Mouse (Mus musculus) heart, embryonic 16.5 days (tissue): ENCODE measurements around the gene Olfr279. TPM values are rescaled to one million over a fixed set of nuclear protein-coding genes. Genes with fewer than 3 reads are reported as not detected.

Experiments
- ATAC-seq: fragments of 200-750 bp; cut with Nextera tagmentation; replicated peaks from 2 replicates; pipeline ENCODE4 v1.8.0; 2017; ENCODE audit warnings: moderate number of reproducible peaks; ENCODE audit not compliant: insufficient read depth, low FRiP score; ENCODE audit errors: extremely low read depth
- H3K27ac ChIP-seq: fragments of 300-500 bp; sonication (generic); 2 replicates; pipeline ENCODE4 v1.5.1; 2014; ENCODE audit warnings: mild to moderate bottlenecking, low read length, control low read depth, moderate library complexity
- H3K27me3 ChIP-seq: fragments of 300-500 bp; sonication (generic); 2 replicates; pipeline ENCODE4 v1.6.1; 2014; ENCODE audit warnings: low read length, mixed read lengths; ENCODE audit not compliant: control insufficient read depth, insufficient read depth
- H3K36me3 ChIP-seq: fragments of 300-500 bp; sonication (generic); 2 replicates; pipeline ENCODE4 v1.6.1; 2014; ENCODE audit not compliant: control insufficient read depth, insufficient read depth
- H3K4me1 ChIP-seq: fragments of 300-500 bp; sonication (generic); 2 replicates; pipeline ENCODE4 v1.6.1; 2014; ENCODE audit warnings: low read length, mixed read lengths; ENCODE audit not compliant: control insufficient read depth, insufficient read depth
- H3K4me2 ChIP-seq: fragments of 300-500 bp; sonication (generic); 2 replicates; pipeline ENCODE4 v1.6.1; 2014; ENCODE audit warnings: low read depth, mild to moderate bottlenecking, control low read depth, low read length
- H3K4me3 ChIP-seq: fragments of 300-500 bp; sonication (generic); 2 replicates; pipeline ENCODE4 v1.5.1; 2014; ENCODE audit warnings: mild to moderate bottlenecking, control low read depth, low read length
- H3K9ac ChIP-seq: fragments of 300-500 bp; sonication (generic); 2 replicates; pipeline ENCODE4 v1.6.1; 2014; ENCODE audit warnings: low read length, control low read depth
- H3K9me3 ChIP-seq: fragments of 300-500 bp; sonication (generic); replicated peaks from 2 replicates; pipeline ENCODE4 v1.6.1; 2016; ENCODE audit warnings: low read length; ENCODE audit not compliant: control insufficient read depth
- WGBS: fragments of 180-500 bp; shearing (Covaris S2); extraction: QIAGEN DNeasy Blood & Tissue Kit; methylation state at CpG from one replicate; pipeline ENCODE4 v1.1.7; 2014; 5-methylcytosine and 5-hydroxymethylcytosine counted together
- polyA plus RNA-seq: library from polyadenylated mRNA; unstranded; fragments of >200 nt; fragmentation: Nextera tagmentation; extraction: Ambion mirVana; gene quantifications from 2 replicates; pipeline ENCODE4 v1.2.1, GENCODE M21; 2015

Gene Olfr279
- polyA plus RNA-seq, 1 experiment from 2014 or later: not detected

DNA sequence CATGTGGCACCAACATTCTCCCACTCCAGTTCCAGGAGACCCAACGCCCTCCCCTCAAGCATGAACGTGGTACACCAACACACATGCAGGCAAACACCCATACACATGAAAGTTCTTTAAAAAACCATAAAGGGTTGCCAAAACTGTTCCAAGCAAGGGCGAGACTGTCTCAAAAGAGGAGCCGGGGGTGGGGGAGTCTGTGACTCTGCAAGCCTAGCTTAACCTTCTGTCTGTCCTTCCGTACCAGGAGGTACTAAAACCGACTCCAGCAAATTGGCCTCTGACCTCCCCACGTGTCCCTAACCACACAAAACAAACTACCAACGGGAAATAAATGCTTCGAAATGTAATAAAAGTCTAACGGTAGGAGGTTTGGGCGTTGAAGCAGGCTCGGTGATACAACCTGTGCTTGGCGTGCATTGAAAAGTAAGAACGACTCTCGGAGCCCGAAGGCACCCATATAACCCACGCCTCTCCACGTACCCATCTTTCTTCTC lies 40.9 kb downstream of the Olfr279 start:
- H3K4me1 ChIP-seq: peaks cover 7% of the 10 kb centered on the region
- H3K4me2 ChIP-seq: peak overlapping the region; percentile 74
- no peak for ATAC-seq
- WGBS: 0% methylated on average over 18 of the region's 18 CpGs
- H3K27ac ChIP-seq: peak overlapping the region; percentile 11
- no peaks in the 10 kb centered on the region for H3K27me3 ChIP-seq
- peaks cover 32% of the 10 kb centered on the region for H3K36me3 ChIP-seq
- H3K9ac ChIP-seq: peak overlapping the region; percentile 97
- H3K9me3 ChIP-seq: no peaks in the 10 kb centered on the region
- peak overlapping the region; percentile 94 for H3K4me3 ChIP-seq

DNA sequence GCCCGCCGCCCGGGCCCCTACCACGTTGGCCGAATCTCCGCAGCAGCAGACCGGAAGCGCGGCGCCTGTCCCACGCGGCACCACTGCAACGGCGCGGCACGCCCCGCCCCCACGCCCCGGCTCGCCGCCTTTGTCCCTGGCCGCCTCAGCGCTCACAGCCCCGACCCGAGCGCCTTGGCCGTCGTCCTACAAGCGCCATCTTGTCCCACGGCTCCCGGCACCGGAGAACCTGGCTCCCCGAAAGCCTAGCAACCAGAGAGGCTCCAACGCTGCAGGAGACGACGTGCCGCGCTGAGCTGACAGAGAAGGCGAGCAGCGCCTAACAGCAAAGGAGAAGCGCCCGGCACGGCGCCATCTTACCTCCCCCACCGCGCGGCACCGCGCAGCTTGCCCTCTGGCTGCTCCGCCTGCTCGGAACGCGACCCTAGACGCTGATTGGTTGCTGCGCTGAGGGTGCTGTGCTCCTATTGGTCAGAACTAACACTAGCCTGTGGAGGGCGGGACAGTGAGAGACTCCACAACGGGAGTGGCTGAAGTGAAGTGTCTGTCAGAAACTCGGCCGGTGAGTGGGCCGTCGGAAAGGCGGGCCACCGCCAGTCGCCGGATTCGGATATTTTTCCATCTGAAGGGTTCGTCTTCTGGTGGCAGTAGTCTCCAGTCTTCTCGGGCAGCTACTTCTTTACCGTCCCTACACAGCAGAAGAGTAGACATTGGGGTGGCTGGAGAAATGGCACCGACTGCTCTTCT lies 41.9 kb downstream of the Olfr279 start, which contains the start of gene Kansl2:
TSS of gene Kansl2 (minus strand) at position 384 of the 747 bp plus-strand sequence.
- peak; percentile 100 for ATAC-seq
- peaks cover 7% of the 10 kb centered on the region for H3K4me1 ChIP-seq

DNA sequence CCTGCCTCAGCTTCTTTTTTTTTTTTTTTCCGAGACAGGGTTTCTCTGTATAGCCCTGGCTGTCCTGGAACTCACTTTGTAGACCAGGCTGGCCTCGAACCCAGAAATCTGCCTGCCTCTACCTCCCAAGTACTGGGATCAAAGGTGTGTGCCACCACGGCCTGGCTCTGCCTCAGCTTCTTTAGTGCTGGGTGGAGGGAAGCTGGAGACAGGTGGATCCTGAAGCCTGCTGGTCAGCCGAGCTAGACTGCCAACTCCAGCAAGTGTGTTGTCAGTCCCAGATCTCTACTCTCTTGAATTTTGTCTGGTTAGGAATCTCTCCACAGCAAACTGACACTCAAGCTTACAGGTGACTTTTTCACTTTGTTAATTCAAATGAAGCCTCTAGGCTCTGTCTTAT lies 43.7 kb downstream of the Olfr279 start:
- H3K27ac ChIP-seq: no peak overlapping the region
- peaks cover 11% of the 10 kb centered on the region for H3K36me3 ChIP-seq
- no peaks in the 10 kb centered on the region for H3K27me3 ChIP-seq
- peaks cover 7% of the 10 kb centered on the region for H3K4me1 ChIP-seq
- no peaks in the 10 kb centered on the region for H3K9me3 ChIP-seq
- H3K4me3 ChIP-seq: no peak overlapping the region
- WGBS: 78% methylated on average over 4 of the region's 4 CpGs
- no peak for ATAC-seq
- H3K4me2 ChIP-seq: no peak overlapping the region
- no peak overlapping the region for H3K9ac ChIP-seq

More for the DNA sequence above, 41.9 kb downstream of the Olfr279 start, which contains the start of gene Kansl2:
- Histone ChIP-seq H3K27me3 (no peaks in the 10 kb centered on the region), H3K4me2 (peak within 1 kb of the TSS; percentile 75), H3K36me3 (peaks cover 25% of the 10 kb centered on the region), H3K9me3 (no peaks in the 10 kb centered on the region), H3K9ac (peak within 1 kb of the TSS; percentile 97), H3K27ac (peak within 1 kb of the TSS; percentile 99), H3K4me3 (peak within 1 kb of the TSS; percentile 94)
- under 1% methylated on average over 69 of the region's 70 CpGs for WGBS

DNA sequence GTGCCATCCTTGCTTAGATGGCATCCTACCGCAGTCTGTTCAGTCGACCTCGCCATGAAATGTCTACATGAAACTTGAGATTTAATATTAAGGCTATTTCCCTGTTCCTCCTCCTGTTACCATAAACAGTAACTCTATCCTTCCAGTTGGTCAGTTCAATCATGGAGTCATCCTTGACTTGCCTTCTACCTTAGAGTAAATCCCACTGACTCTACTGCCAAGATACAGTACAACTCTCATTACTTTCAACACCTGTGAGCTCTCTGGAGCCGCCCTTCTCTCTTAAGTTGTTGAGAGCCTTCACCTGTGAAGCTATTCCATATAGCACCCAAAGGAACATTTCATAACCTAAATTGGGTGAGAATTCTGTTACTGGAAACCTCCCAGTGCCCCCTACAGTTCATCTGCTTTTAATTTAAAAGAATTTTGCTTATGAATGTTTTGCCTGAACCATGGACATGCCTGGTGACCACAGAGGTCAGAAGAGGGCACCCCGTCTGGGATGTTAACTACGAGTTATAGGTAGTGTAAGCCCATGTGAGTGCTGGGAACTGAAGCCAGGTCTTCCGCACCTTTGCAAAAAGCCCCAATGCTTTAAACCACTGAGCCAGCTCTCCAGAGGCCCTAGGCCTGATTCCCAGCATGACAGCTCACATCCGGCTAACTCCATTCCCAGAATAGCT lies 44.8 kb downstream of the Olfr279 start:
- 83% methylated on average over 8 of the region's 8 CpGs for WGBS
- no peak for ATAC-seq
- Histone ChIP-seq H3K9me3 (no peaks in the 10 kb centered on the region), H3K27me3 (no peaks in the 10 kb centered on the region), H3K9ac (no peak overlapping the region), H3K27ac (no peak overlapping the region), H3K36me3 (0 out of 2 replicates have a peak, but pooled peaks cover 7% of the 10 kb centered on the region), H3K4me1 (peaks cover 7% of the 10 kb centered on the region), H3K4me3 (no peak overlapping the region), H3K4me2 (no peak overlapping the region)

DNA sequence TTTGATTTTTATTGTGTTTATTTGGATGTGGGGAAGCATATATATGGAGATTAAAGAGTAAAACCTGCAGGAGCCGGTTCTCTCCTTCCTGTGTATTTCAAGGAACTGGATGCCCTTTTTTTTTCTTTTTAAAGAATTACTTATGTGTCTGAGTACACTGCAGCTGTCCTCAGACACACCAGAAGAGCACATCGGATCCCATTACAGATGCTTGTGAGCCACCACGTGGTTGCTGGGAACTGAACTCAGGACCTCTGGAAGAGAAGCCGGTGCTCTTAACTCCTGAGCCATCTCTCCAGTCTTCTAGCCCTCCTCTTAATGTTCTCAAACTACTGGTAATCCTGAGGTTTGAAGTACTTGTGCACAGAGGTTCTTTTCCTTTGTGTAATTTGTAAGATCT lies 45.7 kb downstream of the Olfr279 start:
- ATAC-seq: no peak
- no peaks in the 10 kb centered on the region for H3K9me3 ChIP-seq

DNA sequence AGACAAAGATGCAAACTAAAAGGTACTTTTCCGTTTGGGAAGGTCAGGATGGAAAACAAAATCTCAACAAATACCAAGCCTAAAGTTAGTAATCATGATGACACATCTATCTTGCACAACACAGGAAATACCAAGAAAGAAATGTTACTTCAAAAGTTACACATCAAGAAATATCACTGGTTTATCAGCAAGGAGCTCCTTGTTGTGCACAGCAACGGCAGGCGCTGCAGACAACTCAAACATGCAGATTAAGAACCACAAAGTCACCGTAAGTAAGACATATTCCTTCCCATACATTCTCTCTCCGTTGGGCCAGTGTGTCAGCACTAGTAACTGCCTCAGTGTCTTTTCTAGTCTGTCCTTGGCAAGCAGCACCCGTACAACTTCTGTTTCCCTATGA lies 48.9 kb downstream of the Olfr279 start:
- Histone ChIP-seq H3K4me1 (no peaks in the 10 kb centered on the region), H3K27me3 (no peaks in the 10 kb centered on the region), H3K27ac (no peak overlapping the region), H3K4me3 (no peak overlapping the region), H3K9ac (no peak overlapping the region), H3K9me3 (no peaks in the 10 kb centered on the region), H3K4me2 (no peak overlapping the region), H3K36me3 (peaks cover 40% of the 10 kb centered on the region)
- no peak for ATAC-seq
- WGBS: 78% methylated on average over 6 of the region's 6 CpGs

More for the DNA sequence above, 45.7 kb downstream of the Olfr279 start:
- 63% methylated on average over 4 of the region's 4 CpGs for WGBS
- Histone ChIP-seq H3K4me3 (no peak overlapping the region), H3K36me3 (peaks cover 13% of the 10 kb centered on the region; the same call in 1 of the 2 replicates), H3K27me3 (no peaks in the 10 kb centered on the region), H3K27ac (no peak overlapping the region), H3K4me2 (no peak overlapping the region), H3K9ac (no peak overlapping the region), H3K4me1 (no peaks in the 10 kb centered on the region; the same call in 1 of the 2 replicates)

DNA sequence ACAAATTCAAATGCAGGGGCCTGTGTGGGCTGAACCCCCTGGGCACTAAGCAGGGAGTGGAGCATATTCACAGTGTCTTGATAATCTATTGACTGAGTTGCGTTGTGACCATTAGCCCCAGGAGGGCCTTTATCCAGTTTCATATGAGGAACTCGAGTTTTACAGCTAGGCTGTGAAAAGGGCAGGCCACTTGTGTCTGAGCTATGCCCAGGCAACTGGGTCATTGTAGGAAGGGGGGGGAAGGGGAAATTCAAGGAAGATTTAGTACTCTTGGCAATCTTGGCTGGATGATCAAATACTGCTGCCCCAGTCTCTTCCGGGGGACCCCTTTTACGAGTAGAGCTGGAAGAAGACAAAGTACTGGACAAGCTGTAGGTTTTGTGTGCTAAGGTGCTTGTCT lies 51.1 kb downstream of the Olfr279 start:
- Histone ChIP-seq H3K4me2 (no peak overlapping the region), H3K27me3 (no peaks in the 10 kb centered on the region), H3K9me3 (no peaks in the 10 kb centered on the region), H3K4me1 (no peaks in the 10 kb centered on the region), H3K9ac (no peak overlapping the region), H3K36me3 (peaks cover 46% of the 10 kb centered on the region), H3K27ac (no peak overlapping the region), H3K4me3 (no peak overlapping the region)
- WGBS: 88% methylated on average over 4 of the region's 4 CpGs
- no peak for ATAC-seq

DNA sequence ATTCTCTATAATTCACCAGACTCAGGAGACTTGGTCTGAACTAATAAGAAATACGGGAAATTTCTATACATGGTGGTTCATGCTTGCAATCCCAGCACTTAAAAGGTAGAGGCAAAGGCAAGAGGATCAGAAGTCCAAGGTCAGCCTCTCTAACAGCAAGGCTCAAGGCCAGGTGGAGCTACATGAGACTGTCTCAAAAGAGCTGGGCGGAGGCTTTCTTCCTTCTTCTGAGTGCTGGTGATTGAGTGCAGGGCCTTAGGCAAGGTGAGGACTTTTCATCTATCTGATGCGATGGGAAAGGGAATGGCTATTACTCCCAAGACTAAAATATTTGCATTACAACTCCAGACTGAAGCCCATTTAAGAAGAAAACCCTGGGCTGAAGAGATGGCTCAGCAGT lies 52.9 kb downstream of the Olfr279 start:
- H3K27ac ChIP-seq: no peak overlapping the region
- ATAC-seq: no peak
- 95% methylated on average over 3 of the region's 3 CpGs for WGBS
- H3K9me3 ChIP-seq: no peaks in the 10 kb centered on the region
- no peak overlapping the region for H3K4me3 ChIP-seq
- peaks cover 50% of the 10 kb centered on the region for H3K36me3 ChIP-seq
- H3K4me2 ChIP-seq: no peak overlapping the region
- no peaks in the 10 kb centered on the region for H3K27me3 ChIP-seq
- H3K9ac ChIP-seq: no peak overlapping the region
- H3K4me1 ChIP-seq: no peaks in the 10 kb centered on the region

DNA sequence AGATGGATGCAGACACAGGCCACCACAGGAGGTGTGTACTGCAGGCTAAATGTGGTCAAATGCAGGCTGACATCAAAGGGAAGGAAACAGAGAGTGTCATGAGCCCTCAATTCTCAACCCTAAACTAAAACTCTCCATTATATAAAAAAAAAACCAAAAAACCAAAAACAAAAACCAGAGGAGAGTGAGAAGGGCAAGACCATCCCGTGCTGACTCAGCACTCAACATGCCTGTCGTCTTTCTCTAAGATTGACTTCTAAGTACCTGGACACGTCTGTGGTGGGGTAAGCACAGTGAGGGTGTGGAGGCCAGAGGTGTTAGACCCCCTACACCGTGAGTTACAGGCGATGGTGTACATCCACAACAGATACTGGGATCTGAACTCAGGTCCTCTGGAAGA lies 54.6 kb downstream of the Olfr279 start:
- 86% methylated on average over 5 of the region's 5 CpGs for WGBS
- H3K36me3 ChIP-seq: peaks cover 65% of the 10 kb centered on the region
- H3K9me3 ChIP-seq: no peaks in the 10 kb centered on the region

More for the DNA sequence above, 54.6 kb downstream of the Olfr279 start:
- no peak overlapping the region for H3K9ac ChIP-seq
- no peak overlapping the region for H3K4me2 ChIP-seq
- no peak overlapping the region for H3K4me3 ChIP-seq
- H3K27ac ChIP-seq: no peak overlapping the region
- H3K4me1 ChIP-seq: no peaks in the 10 kb centered on the region
- no peaks in the 10 kb centered on the region for H3K27me3 ChIP-seq
- ATAC-seq: no peak
